In the genomic region with DNA sequence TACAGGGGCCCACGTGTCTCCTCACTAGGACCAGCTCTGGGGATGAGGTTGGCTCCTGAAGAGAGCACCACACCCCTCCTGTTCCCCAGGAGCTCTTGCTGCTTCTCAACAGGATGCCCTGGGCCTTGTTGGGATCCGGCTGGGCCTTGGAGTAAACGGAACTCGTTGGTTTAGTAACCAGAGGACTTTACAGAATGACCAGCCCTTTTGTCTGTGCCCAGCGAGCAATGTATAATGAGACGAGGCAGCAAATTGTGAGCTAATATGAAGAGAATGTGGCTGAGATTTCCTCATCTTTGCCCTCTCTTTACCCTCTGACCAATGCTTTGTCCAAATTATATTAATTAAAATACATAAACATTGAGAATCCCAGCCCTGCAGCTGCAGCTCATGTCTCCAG, we compare ENCODE assay signal across 19 mouse cellular contexts. TPM values are rescaled to one million over a fixed set of nuclear protein-coding genes. Genes with fewer than 3 reads are reported as not detected.
DNase-seq lines count a peak whose midpoint lies in the region; ATAC-seq and TF ChIP-seq lines count a peak whose summit lies in the region.
"Had no signal": no experiment of that assay in that cellular context is flagged by ENCODE, and none has a peak within 500 bp of the region (broad histone marks: within the 10 kb centered on the region; RNA-seq: fewer than 3 reads in every experiment).

No protein-coding gene starts in this region.

- H3K27me3 ChIP-seq in forebrain, embryonic 12.5 days: 0 out of 2 replicates have a peak, but pooled peaks cover 4% of the 10 kb centered on the region
- H3K27me3 ChIP-seq in forebrain, postnatal 0 days (ENCODE audit: insufficient read depth, low read length): no peaks in the 10 kb centered on the region
- no peaks in the 10 kb centered on the region for H3K27me3 ChIP-seq in embryonic facial prominence, embryonic 12.5 days
- H3K27me3 ChIP-seq: CH12.LX; hindbrain, embryonic 12.5 days; intestine, embryonic 15.5 days had no signal

- H3K9me3 ChIP-seq in forebrain, embryonic 12.5 days: no peaks in the 10 kb centered on the region
- no peaks in the 10 kb centered on the region for H3K9me3 ChIP-seq in forebrain, postnatal 0 days (ENCODE audit: low read length)
- H3K9me3 ChIP-seq in embryonic facial prominence, embryonic 12.5 days: no peaks in the 10 kb centered on the region
- H3K9me3 ChIP-seq: heart, embryonic 10.5 days; hindbrain, embryonic 12.5 days; intestine, embryonic 15.5 days had no signal

- DNase-seq in forebrain, postnatal 0 days: no peak
- peak; percentile 26 for DNase-seq in brain, embryonic 14.5 days (ENCODE audit: low read depth)
- DNase-seq in cerebellum, postnatal 4 days (ENCODE audit: low spot score in 2 of 2): no peak
- DNase-seq in testis, postnatal 10 days (ENCODE audit: low spot score): no peak
- DNase-seq: cerebellum, adult 9-10 months; gastrocnemius, adult 2 months; gastrocnemius, postnatal 25 days had no signal

- peaks cover 24% of the 10 kb centered on the region for H3K4me1 ChIP-seq in forebrain, embryonic 12.5 days
- H3K4me1 ChIP-seq in forebrain, postnatal 0 days (ENCODE audit: insufficient read depth): no peaks in the 10 kb centered on the region
- peaks cover 14% of the 10 kb centered on the region for H3K4me1 ChIP-seq in embryonic facial prominence, embryonic 12.5 days

- TF ChIP-seq POLR2A in brain, embryonic 14.5 days (IDR thresholded peaks at IDR 0.05; ENCODE audit: borderline replicate concordance, extremely low read depth, insufficient read depth, insufficient read length, poor library complexity, severe bottlenecking): no peak

- H3K27ac ChIP-seq in forebrain, embryonic 12.5 days: peak overlapping the region; percentile 25; the same call in 1 of the 2 replicates
- H3K27ac ChIP-seq in forebrain, postnatal 0 days (ENCODE audit: low read depth, low read length): no peak overlapping the region
- peak overlapping the region; percentile 66 for H3K27ac ChIP-seq in embryonic facial prominence, embryonic 12.5 days
- H3K27ac ChIP-seq: gastrocnemius, adult 2 months; heart, embryonic 10.5 days; hindbrain, embryonic 12.5 days; intestine, embryonic 15.5 days had no signal

- no peak for ATAC-seq in forebrain, embryonic 12.5 days (ENCODE audit: low FRiP score)
- no peak for ATAC-seq in forebrain, postnatal 0 days
- no peak for ATAC-seq in embryonic facial prominence, embryonic 12.5 days (ENCODE audit: insufficient number of reproducible peaks, insufficient read depth, low FRiP score, low TSS enrichment)

- H3K4me2 ChIP-seq in forebrain, embryonic 12.5 days: no peak overlapping the region
- H3K4me2 ChIP-seq in forebrain, postnatal 0 days (ENCODE audit: low read depth): no peak overlapping the region
- H3K4me2 ChIP-seq in embryonic facial prominence, embryonic 12.5 days (replicated peaks): no peak overlapping the region
- H3K4me2 ChIP-seq: hindbrain, embryonic 12.5 days had no signal

- WGBS in forebrain, embryonic 12.5 days: 9% methylated on average over 6 of the region's 6 CpGs
- WGBS in forebrain, postnatal 0 days: 20% methylated on average over 6 of the region's 6 CpGs
- WGBS in embryonic facial prominence, embryonic 12.5 days: 32% methylated on average over 6 of the region's 6 CpGs

- H3K9ac ChIP-seq in forebrain, embryonic 12.5 days: no peak overlapping the region
- H3K9ac ChIP-seq in forebrain, postnatal 0 days: no peak overlapping the region
- H3K9ac ChIP-seq in embryonic facial prominence, embryonic 12.5 days: no peak overlapping the region
- H3K9ac ChIP-seq: hindbrain, embryonic 12.5 days; intestine, embryonic 15.5 days had no signal

- H3K4me3 ChIP-seq in forebrain, embryonic 12.5 days (replicated peaks): no peak overlapping the region
- no peak overlapping the region for H3K4me3 ChIP-seq in forebrain, postnatal 0 days (ENCODE audit: low read depth, low read length)
- H3K4me3 ChIP-seq in embryonic facial prominence, embryonic 12.5 days: no peak overlapping the region
- H3K4me3 ChIP-seq: gastrocnemius, adult 2 months; heart, embryonic 10.5 days; hindbrain, embryonic 12.5 days; intestine, embryonic 15.5 days had no signal

- TF ChIP-seq CTCF in forebrain, postnatal 0 days (IDR thresholded peaks at IDR 0.05; ENCODE audit: low read depth): no peak
- no peak for TF ChIP-seq CTCF in brain, embryonic 14.5 days (IDR thresholded peaks at IDR 0.05; ENCODE audit: borderline replicate concordance, extremely low read depth, insufficient read depth, insufficient read length)

- no peaks in the 10 kb centered on the region for H3K36me3 ChIP-seq in forebrain, embryonic 12.5 days (replicated peaks)
- no peaks in the 10 kb centered on the region for H3K36me3 ChIP-seq in forebrain, postnatal 0 days (ENCODE audit: insufficient read depth)
- H3K36me3 ChIP-seq in embryonic facial prominence, embryonic 12.5 days: no peaks in the 10 kb centered on the region
- H3K36me3 ChIP-seq: heart, embryonic 10.5 days; hindbrain, embryonic 12.5 days; intestine, embryonic 15.5 days had no signal

RNA-seq across cellular contexts. Expression of a gene that starts 17.8 kb away (rescaled TPM):
- polyA plus RNA-seq in forebrain, embryonic 12.5 days (2016; fragmentation: Nextera tagmentation; extraction: Ambion mirVana): 0.54 and 0.61 TPM in 2 replicates
- total RNA-seq in forebrain, postnatal 0 days (2014; rRNA removed): 3.6 and 4.2 TPM in 2 replicates
- polyA plus RNA-seq in forebrain, postnatal 0 days (2015; fragmentation: Nextera tagmentation; extraction: Ambion mirVana): 1.8 and 3.2 TPM in 2 replicates
- polyA plus RNA-seq in brain, embryonic 14.5 days (2012; rRNA removed): 1.9 and 2.6 TPM in 2 replicates
- 0.28 and 0.39 TPM in 2 replicates for polyA plus RNA-seq in embryonic facial prominence, embryonic 12.5 days (2016; fragmentation: Nextera tagmentation; extraction: Ambion mirVana)
- total RNA-seq: adrenal gland, adult 2 months; gastrocnemius, adult 2 months; gastrocnemius, postnatal 25 days; granulocyte monocyte progenitor cell, adult 5-6 weeks; heart, postnatal 10 days; heart, postnatal 4 days had no signal
- polyA plus RNA-seq: adrenal gland, adult 2 months; heart, embryonic 10.5 days; heart, embryonic 14.5 days had no signal

RNA-seq across cellular contexts. Expression of a gene that starts 20.4 kb away (rescaled TPM):
- 1.9 and 2.4 TPM in 2 replicates for polyA plus RNA-seq in forebrain, embryonic 12.5 days (2016; fragmentation: Nextera tagmentation; extraction: Ambion mirVana)
- 4.2 and 7.0 TPM in 2 replicates for total RNA-seq in forebrain, postnatal 0 days (2014; rRNA removed)
- 4.2 and 4.8 TPM in 2 replicates for polyA plus RNA-seq in forebrain, postnatal 0 days (2015; fragmentation: Nextera tagmentation; extraction: Ambion mirVana)
- 1.5 and 3.3 TPM in 2 replicates for polyA plus RNA-seq in brain, embryonic 14.5 days (2012; rRNA removed)
- 2.4 and 4.2 TPM in 2 replicates for polyA plus RNA-seq in embryonic facial prominence, embryonic 12.5 days (2016; fragmentation: Nextera tagmentation; extraction: Ambion mirVana)
- total RNA-seq: CH12.LX had no signal

RNA-seq across cellular contexts. Expression of a gene that starts 22.9 kb away (rescaled TPM):
- not detected in 2 replicates for polyA plus RNA-seq in forebrain, embryonic 12.5 days (2016; fragmentation: Nextera tagmentation; extraction: Ambion mirVana)
- total RNA-seq in forebrain, postnatal 0 days (2014; rRNA removed): not detected in 2 replicates
- polyA plus RNA-seq in forebrain, postnatal 0 days (2015; fragmentation: Nextera tagmentation; extraction: Ambion mirVana): not detected in 2 replicates
- polyA plus RNA-seq in brain, embryonic 14.5 days (2012; rRNA removed): not detected in 2 replicates
- polyA plus RNA-seq in embryonic facial prominence, embryonic 12.5 days (2016; fragmentation: Nextera tagmentation; extraction: Ambion mirVana): not detected in 2 replicates
- total RNA-seq: adrenal gland, adult 2 months; adrenal gland, postnatal 25 days; CH12.LX; gastrocnemius, adult 2 months; gastrocnemius, postnatal 25 days; heart, postnatal 10 days; heart, postnatal 4 days had no signal
- polyA plus RNA-seq: adrenal gland, adult 2 months; heart, embryonic 10.5 days; heart, embryonic 14.5 days; hindbrain, embryonic 12.5 days; intestine, embryonic 15.5 days had no signal

RNA-seq across cellular contexts. Expression of a gene that starts 46.7 kb away (rescaled TPM):
- 0.26 TPM in 1 of 2 replicates, not detected in the other for polyA plus RNA-seq in forebrain, embryonic 12.5 days (2016; fragmentation: Nextera tagmentation; extraction: Ambion mirVana)
- total RNA-seq in forebrain, postnatal 0 days (2014; rRNA removed): 0.54 and 1.7 TPM in 2 replicates
- 0.38 and 0.73 TPM in 2 replicates for polyA plus RNA-seq in forebrain, postnatal 0 days (2015; fragmentation: Nextera tagmentation; extraction: Ambion mirVana)
- 0.21 and 0.42 TPM in 2 replicates for polyA plus RNA-seq in brain, embryonic 14.5 days (2012; rRNA removed)
- 0.38 and 0.65 TPM in 2 replicates for polyA plus RNA-seq in embryonic facial prominence, embryonic 12.5 days (2016; fragmentation: Nextera tagmentation; extraction: Ambion mirVana)
- total RNA-seq: CH12.LX had no signal
- polyA plus RNA-seq: heart, embryonic 10.5 days had no signal

RNA-seq across cellular contexts. Expression of a gene that starts 53.1 kb away (rescaled TPM):
- 160 and 163 TPM in 2 replicates for polyA plus RNA-seq in forebrain, embryonic 12.5 days (2016; fragmentation: Nextera tagmentation; extraction: Ambion mirVana)
- 298 and 325 TPM in 2 replicates for total RNA-seq in forebrain, postnatal 0 days (2014; rRNA removed)
- polyA plus RNA-seq in forebrain, postnatal 0 days (2015; fragmentation: Nextera tagmentation; extraction: Ambion mirVana): 378 and 431 TPM in 2 replicates
- 204 and 243 TPM in 2 replicates for polyA plus RNA-seq in brain, embryonic 14.5 days (2012; rRNA removed)
- polyA plus RNA-seq in embryonic facial prominence, embryonic 12.5 days (2016; fragmentation: Nextera tagmentation; extraction: Ambion mirVana): 109 and 113 TPM in 2 replicates
